Mouse (Mus musculus): ENCODE measurements around the gene Gm11168.
A peak's percentile ranks its signal among the peaks of the same experiment; 100 is the strongest.
"Not testable (repeated sequence)": the region's sequence is repeated elsewhere in the genome, so short reads cannot be mapped to it uniquely, and the experiment has no call there.

Gm11168 gene

GRCm38 (mm10) chr9:3002794-3003396 is at the start of gene Gm11168:
Gene Gm11168 (plus strand): TSS chr9:3003346.
- DNase-seq = peak in 1 of 2 experiments; percentile 6

- DNase-seq = peak; percentile 1 to 3
Measured at GRCm38 (mm10) chr9:3000445-3000972, 2.6 kb upstream of the Gm11168 start, which contains the start of gene Gm10722. Gene Gm10722 (plus strand): TSS chr9:3000922.

DNA sequence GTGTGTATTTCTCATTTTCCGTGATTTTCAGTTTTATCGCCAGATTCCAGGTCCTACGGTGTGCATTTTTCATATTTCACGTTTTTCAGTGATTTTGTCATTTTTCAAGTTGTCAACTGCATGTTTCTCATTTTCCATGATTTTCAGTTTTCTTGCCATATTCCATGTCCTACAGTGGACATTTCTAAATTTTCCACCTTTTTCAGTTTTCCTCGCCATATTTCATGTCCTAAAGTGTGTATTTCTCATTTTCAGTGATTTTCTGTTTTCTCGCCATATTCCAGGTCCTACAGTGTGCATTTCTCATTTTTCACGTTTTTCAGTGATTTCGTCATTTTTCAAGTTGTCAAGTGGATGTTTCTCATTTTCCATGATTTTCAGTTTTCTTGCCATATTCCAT is 2.1 kb upstream of the Gm11168 start:
- peak in 1 of 2 experiments; percentile 9 for DNase-seq

GRCm38 (mm10) chr9:3001948-3002659 is 1.0 kb upstream of the Gm11168 start:
- peak; percentile 89 to 94 for DNase-seq

DNA sequence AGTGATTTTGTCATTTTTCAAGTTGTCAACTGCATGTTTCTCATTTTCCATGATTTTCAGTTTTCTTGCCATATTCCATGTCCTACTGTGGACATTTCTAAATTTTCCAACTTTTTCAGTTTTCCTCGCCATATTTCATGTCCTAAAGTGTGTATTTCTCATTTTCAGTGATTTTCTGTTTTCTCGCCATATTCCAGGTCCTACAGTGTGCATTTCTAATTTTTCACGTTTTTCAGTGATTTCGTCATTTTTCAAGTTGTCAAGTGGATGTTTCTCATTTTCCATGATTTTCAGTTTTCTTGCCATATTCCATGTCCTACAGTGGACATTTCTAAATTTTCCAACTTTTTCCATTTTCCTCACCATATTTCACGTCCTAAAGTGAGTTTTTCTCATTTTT is 3.0 kb downstream of the Gm11168 start:
- not testable (repeated sequence) for DNase-seq

- DNase-seq = peak in 1 of 2 experiments; percentile 74
Measured at GRCm38 (mm10) chr9:3006636-3007035, 3.5 kb downstream of the Gm11168 start.

- DNase-seq = peak in 1 of 2 experiments; percentile 2
Measured at GRCm38 (mm10) chr9:3007272-3007671, 4.1 kb downstream of the Gm11168 start.

DNA sequence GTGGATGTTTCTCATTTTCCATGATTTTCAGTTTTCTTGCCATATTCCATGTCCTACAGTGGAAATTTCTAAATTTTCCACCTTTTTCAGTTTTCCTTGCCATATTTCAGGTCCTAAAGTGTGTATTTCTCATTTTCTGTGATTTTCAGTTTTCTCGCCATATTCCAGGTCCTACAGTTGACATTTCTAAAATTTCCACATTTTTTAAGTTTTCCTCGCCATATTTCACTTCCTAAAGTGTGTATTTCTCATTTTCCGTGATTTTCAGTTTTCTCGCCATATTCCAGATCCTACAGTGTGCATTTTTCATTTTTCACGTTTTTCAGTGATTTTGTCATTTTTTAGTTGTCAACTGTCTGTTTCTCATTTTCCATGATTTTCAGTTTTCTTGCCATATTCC is 6.2 kb downstream of the Gm11168 start:
- not testable (repeated sequence) for DNase-seq

DNA sequence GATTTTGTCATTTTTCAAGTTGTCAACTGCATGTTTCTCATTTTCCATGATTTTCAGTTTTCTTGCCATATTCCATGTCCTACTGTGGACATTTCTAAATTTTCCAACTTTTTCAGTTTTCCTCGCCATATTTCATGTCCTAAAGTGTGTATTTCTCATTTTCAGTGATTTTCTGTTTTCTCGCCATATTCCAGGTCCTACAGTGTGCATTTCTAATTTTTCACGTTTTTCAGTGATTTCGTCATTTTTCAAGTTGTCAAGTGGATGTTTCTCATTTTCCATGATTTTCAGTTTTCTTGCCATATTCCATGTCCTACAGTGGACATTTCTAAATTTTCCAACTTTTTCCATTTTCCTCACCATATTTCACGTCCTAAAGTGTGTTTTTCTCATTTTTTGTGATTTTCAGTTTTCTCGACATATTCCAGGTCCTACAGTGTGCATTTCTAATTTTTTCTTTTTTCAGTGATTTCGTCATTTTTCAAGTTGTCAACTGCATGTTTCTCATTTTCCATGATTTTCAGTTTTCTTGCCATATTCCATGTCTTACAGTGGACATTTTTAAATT is 9.0 kb downstream of the Gm11168 start:
- DNase-seq = not testable (repeated sequence)

- not testable (repeated sequence) for DNase-seq
Measured at GRCm38 (mm10) chr9:3012733-3013279, 9.7 kb downstream of the Gm11168 start, which contains the start of gene Gm10721. Gene Gm10721 (plus strand): TSS chr9:3013140.

DNA sequence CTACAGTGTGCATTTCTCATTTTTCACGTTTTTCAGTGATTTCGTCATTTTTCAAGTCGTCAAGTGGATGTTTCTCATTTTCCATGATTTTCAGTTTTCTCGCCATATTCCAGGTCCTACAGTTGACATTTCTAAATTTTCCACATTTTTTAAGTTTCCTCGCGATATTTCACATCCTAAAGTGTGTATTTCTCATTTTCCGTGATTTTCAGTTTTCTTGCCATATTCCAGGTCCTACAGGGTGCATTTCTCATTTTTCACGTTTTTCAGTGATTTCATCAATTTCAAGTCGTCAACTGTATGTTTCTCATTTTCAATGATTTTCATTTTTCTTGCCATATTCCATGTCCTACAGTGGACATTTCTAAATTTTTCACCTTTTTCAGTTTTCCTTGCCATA is 12.2 kb downstream of the Gm11168 start, which contains the start of gene Gm10720:
Gm10720 (plus strand) TSS at position 301 of the 400 bp plus-strand sequence.
- not testable (repeated sequence) for DNase-seq

GRCm38 (mm10) chr9:3015896-3016295 is 12.8 kb downstream of the Gm11168 start:
- DNase-seq = peak in 1 of 2 experiments; percentile 2

DNA sequence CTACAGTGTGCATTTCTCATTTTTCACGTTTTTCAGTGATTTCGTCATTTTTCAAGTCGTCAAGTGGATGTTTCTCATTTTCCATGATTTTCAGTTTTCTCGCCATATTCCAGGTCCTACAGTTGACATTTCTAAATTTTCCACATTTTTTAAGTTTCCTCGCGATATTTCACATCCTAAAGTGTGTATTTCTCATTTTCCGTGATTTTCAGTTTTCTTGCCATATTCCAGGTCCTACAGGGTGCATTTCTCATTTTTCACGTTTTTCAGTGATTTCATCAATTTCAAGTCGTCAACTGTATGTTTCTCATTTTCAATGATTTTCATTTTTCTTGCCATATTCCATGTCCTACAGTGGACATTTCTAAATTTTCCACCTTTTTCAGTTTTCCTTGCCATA is 14.0 kb downstream of the Gm11168 start, which contains the start of gene Gm10719:
Gm10719 (plus strand) TSS at position 301 of the 400 bp plus-strand sequence.
- not testable (repeated sequence) for DNase-seq

DNA sequence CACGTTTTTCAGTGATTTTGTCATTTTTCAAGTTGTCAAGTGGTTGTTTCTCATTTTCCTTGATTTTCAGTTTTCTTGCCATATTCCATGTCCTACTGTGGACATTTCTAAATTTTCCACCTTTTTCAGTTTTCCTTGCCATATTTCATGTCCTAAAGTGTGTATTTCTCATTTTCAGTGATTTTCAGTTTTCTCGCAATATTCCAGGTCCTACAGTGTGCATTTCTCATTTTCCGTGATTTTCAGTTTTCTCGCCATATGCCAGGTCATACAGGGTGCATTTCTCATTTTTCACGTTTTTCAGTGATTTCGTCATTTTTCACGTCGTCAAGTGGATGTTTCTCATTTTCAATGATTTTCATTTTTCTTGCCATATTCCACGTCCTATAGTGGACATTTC is 15.8 kb downstream of the Gm11168 start:
- DNase-seq = peak; percentile 91

DNA sequence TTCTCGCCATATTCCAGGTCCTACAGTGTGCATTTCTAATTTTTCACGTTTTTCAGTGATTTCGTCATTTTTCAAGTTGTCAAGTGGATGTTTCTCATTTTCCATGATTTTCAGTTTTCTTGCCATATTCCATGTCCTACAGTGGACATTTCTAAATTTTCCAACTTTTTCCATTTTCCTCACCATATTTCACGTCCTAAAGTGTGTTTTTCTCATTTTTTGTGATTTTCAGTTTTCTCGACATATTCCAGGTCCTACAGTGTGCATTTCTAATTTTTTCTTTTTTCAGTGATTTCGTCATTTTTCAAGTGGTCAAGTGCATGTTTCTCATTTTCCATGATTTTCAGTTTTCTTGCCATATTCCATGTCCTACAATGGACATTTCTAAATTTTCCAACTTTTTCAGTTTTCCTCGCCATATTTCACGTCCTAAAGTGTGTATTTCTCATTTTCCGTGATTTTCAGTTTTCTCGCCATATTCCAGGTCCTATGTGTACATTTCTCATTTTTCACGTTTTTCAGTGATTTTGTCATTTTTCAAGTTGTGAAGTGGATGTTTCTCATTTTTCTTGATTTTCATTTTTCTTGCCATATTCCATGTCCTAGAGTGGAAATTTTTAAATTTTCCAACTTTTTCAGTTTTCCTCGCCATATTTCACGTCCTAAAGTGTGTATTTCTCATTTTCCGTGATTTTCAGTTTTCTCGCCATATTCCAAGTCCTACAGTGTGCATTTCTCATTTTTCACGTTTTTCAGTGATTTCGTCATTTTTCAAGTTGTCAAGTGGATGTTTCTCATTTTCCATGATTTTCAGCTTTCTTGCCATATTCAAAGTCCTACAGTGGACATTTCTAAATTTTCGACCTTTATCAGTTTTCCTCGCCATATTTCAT is 16.9 kb downstream of the Gm11168 start:
- peak; percentile 52 to 67 for DNase-seq

DNA sequence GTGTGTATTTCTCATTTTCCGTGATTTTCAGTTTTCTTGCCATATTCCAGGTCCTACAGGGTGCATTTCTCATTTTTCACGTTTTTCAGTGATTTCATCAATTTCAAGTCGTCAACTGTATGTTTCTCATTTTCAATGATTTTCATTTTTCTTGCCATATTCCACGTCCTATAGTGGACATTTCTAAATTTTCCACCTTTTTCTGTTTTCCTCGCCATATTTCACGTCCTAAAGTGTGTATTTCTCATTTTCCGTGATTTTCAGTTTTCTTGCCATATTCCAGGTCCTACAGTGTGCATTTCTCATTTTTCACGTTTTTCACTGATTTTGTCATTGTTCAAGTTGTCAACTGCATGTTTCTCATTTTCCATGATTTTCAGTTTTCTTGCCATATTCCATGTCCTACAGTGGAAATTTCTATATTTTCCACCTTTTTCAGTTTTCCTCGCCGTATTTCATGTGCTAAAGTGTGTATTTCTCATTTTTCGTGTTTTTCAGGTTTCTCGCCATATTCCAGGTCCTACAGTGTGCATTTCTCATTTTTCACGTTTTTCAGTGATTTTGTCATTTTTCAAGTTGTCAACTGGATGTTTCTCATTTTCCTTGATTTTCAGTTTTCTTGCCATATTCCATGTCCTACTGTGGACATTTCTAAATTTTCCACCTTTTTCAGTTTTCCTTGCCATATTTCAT is 19.3 kb downstream of the Gm11168 start:
- peak in 1 of 2 experiments; percentile 41 for DNase-seq

DNA sequence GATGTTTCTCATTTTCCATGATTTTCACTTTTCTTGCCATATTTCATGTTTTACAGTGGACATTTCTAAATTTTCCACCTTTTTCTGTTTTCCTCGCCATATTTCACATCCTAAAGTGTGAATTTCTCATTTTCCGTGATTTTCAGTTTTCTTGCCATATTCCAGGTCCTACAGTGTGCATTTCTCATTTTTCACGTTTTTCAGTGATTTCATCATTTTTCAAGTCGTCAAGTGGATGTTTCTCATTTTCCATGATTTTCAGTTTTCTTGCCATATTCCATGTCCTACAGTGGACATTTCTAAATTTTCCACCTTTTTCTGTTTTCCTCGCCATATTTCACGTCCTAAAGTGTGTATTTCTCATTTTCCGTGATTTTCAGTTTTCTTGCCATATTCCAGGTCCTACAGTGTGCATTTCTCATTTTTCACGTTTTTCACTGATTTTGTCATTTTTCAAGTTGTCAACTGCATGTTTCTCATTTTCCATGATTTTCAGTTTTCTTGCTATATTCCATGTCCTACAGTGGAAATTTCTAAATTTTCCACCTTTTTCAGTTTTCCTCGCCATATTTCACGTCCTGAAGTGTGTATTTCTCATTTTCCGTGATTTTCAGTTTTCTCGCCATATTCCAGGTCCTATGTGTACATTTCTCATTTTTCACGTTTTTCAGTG is 20.3 kb downstream of the Gm11168 start, which contains the start of gene Gm10718:
Gm10718 (plus strand) TSS at position 236 of the 673 bp plus-strand sequence.
- DNase-seq = peak; percentile 3 to 6

DNA sequence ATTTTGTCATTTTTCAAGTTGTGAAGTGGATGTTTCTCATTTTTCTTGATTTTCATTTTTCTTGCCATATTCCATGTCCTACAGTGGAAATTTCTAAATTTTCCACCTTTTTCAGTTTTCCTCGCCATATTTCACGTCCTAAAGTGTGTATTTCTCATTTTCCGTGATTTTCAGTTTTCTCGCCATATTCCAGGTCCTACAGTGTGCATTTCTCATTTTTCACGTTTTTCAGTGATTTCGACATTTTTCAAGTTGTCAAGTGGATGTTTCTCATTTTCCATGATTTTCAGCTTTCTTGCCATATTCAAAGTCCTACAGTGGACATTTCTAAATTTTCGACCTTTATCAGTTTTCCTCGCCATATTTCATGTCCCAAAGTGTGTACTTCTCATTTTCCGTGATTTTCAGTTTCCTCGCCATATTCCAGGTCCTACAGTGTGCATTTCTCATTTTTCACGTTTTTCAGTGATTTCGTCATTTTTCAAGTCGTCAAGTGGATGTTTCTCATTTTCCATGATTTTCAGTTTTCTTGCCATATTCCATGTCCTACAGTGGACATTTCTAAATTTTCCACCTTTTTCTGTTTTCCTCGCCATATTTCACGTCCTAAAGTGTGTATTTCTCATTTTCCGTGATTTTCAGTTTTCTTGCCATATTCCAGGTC is 21.0 kb downstream of the Gm11168 start:
- DNase-seq = peak in 1 of 2 experiments; percentile 43

GRCm38 (mm10) chr9:3024912-3025467 is 21.8 kb downstream of the Gm11168 start, which contains the start of gene Gm10717:
Gene Gm10717 (plus strand): TSS chr9:3025417.
- peak in 1 of 2 experiments; percentile 19 for DNase-seq
